Mouse (Mus musculus) liver, postnatal 0 days (tissue): ENCODE data around the gene Dcaf12. TPM values are rescaled to one million over a fixed set of nuclear protein-coding genes. Genes with fewer than 3 reads are reported as not detected.

Experiments used
- ATAC-seq: fragments of 200-750 bp; cut with Nextera tagmentation; 2 replicates; pipeline ENCODE4 v1.8.0; 2017; ENCODE audit warnings: mild to moderate bottlenecking, moderate library complexity
- DNase-seq: peaks from one replicate; pipeline ENCODE4 v3.0.0-alpha.2; 2016
- H3K27ac ChIP-seq: fragments of 300-500 bp; sonication (generic); 2 replicates; pipeline ENCODE4 v1.5.1; 2014; ENCODE audit warnings: antibody characterized with exemption, moderate library complexity, mild to moderate bottlenecking, low read depth
- H3K27me3 ChIP-seq: fragments of 300-500 bp; sonication (generic); 2 replicates; pipeline ENCODE4 v1.6.1; 2014; ENCODE audit warnings: low read length, control low read depth, mixed read lengths; ENCODE audit not compliant: insufficient read depth
- H3K36me3 ChIP-seq: fragments of 300-500 bp; sonication (generic); replicated peaks from 2 replicates; pipeline ENCODE4 v1.6.1; 2014; ENCODE audit warnings: mild to moderate bottlenecking, control low read depth, low read length, moderate library complexity, mixed read lengths; ENCODE audit not compliant: insufficient read depth
- H3K4me1 ChIP-seq: fragments of 300-500 bp; sonication (generic); 2 replicates; pipeline ENCODE4 v1.6.1; 2014; ENCODE audit warnings: antibody characterized with exemption, mild to moderate bottlenecking, control low read depth; ENCODE audit not compliant: insufficient read depth
- H3K4me2 ChIP-seq: fragments of 300-500 bp; sonication (generic); 2 replicates; pipeline ENCODE4 v1.6.1; 2014; ENCODE audit warnings: low read depth, mild to moderate bottlenecking, low read length, moderate library complexity, mixed read lengths
- H3K4me3 ChIP-seq: fragments of 300-500 bp; sonication (generic); 2 replicates; pipeline ENCODE4 v1.5.1; 2014; ENCODE audit warnings: low read depth, low read length
- H3K9ac ChIP-seq: fragments of 300-500 bp; sonication (generic); replicated peaks from 2 replicates; pipeline ENCODE4 v1.6.1; 2014; ENCODE audit warnings: mild to moderate bottlenecking, moderate library complexity
- H3K9me3 ChIP-seq: fragments of 300-500 bp; sonication (generic); 2 replicates; pipeline ENCODE4 v1.6.1; 2016; ENCODE audit warnings: mild to moderate bottlenecking, control low read depth, low read length, mixed read lengths
- CTCF ChIP-seq: sonication (generic); IDR thresholded peaks from 2 replicates; pipeline ENCODE4 v1.5.1; 2016; ENCODE audit warnings: antibody characterized with exemption, low read depth
- EP300 ChIP-seq: IDR thresholded peaks from 2 replicates; pipeline ENCODE4 v1.6.1; 2016; ENCODE audit warnings: antibody characterized with exemption, low read depth, mild to moderate bottlenecking
- WGBS: fragments of 180-500 bp; shearing (Covaris S2); extraction: QIAGEN DNeasy Blood & Tissue Kit; methylation state at CpG from one replicate; pipeline ENCODE4 v1.1.7; 2014; ENCODE audit not compliant: insufficient replicate concordance; 5-methylcytosine and 5-hydroxymethylcytosine counted together
- polyA plus RNA-seq: library from polyadenylated mRNA; unstranded; fragments of >200 nt; fragmentation: Nextera tagmentation; extraction: Ambion mirVana; gene quantifications from 2 replicates; pipeline ENCODE4 v1.2.1, GENCODE M21; 2015

The Dcaf12 gene
- polyA plus RNA-seq, 1 experiment from 2014 or later, result 39.6 TPM

- no peak for DNase-seq
- Histone ChIP-seq H3K9ac (no peak overlapping the region), H3K9me3 (no peaks in the 10 kb centered on the region), H3K4me1 (peaks cover 32% of the 10 kb centered on the region), H3K4me2 (no peak overlapping the region), H3K27me3 (no peaks in the 10 kb centered on the region), H3K27ac (peak overlapping the region; percentile 19; the same call in 1 of the 2 replicates), H3K4me3 (no peak overlapping the region), H3K36me3 (peaks cover 69% of the 10 kb centered on the region)
- no peak for TF ChIP-seq CTCF
- TF ChIP-seq EP300, result no peak
- no peak; the same call in 1 of the 2 replicates for ATAC-seq
- WGBS, result 82% methylated on average over 7 of the region's 7 CpGs
These were observed 11.0 kb downstream of the Dcaf12 start for GRCm38 (mm10) chr4:41303671-41304070.

DNA sequence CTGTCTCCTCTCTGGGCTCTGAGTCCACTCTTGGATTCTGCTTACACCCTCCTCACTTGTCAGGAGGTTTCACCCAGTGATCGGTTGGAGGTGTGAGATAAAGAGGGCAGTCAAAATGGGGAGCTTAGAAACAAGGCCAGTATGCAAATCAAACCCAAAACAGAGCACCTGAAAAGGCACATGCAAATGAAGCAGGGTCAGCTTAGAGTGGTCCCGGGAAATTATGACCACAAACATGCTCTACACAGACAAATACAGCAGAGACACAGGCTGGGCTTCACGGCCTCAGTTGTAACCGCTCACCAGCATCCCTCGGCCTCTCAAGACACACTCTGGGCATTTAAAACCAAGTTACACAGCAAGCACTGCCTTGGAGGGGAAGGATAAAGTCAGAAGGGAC lies 15.7 kb downstream of the Dcaf12 start:
- Histone ChIP-seq H3K4me1 (peaks cover 4% of the 10 kb centered on the region), H3K4me2 (no peak overlapping the region), H3K27me3 (no peaks in the 10 kb centered on the region), H3K27ac (no peak overlapping the region), H3K9ac (no peak overlapping the region), H3K9me3 (no peaks in the 10 kb centered on the region), H3K4me3 (no peak overlapping the region), H3K36me3 (peaks cover 94% of the 10 kb centered on the region)
- DNase-seq (no peak), ATAC-seq (no peak)
- no peak for TF ChIP-seq EP300
- no peak for TF ChIP-seq CTCF
- WGBS, result 84% methylated on average over 5 of the region's 5 CpGs

DNA sequence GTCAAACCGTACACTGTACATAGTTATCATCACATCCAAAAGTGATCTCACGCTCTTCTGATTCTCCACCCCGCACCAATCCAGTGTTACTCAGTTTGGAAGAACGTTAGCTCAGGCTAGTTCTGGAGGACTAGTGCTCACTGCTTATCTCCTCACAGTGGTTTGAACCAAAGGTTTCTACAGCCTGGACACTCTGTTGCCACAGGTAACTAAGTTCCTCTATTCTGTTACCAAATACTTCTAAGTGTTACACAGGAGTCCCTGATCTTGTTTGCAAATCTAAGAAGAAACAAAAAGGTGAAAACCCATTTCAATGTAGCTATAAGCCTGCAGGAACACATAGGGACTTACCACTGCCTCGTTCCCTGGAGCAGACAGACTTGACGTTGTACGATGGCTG lies 18.7 kb downstream of the Dcaf12 start:
- no peak overlapping the region for H3K4me2 ChIP-seq
- peaks cover 95% of the 10 kb centered on the region for H3K36me3 ChIP-seq
- ATAC-seq, result no peak
- no peak for DNase-seq
- H3K27ac ChIP-seq, result no peak overlapping the region
- TF ChIP-seq CTCF (no peak), EP300 (no peak)
- H3K27me3 ChIP-seq, result no peaks in the 10 kb centered on the region
- H3K9me3 ChIP-seq, result no peaks in the 10 kb centered on the region
- 90% methylated on average over 7 of the region's 7 CpGs for WGBS
- no peak overlapping the region for H3K4me3 ChIP-seq
- H3K4me1 ChIP-seq, result no peaks in the 10 kb centered on the region
- no peak overlapping the region for H3K9ac ChIP-seq

GRCm38 (mm10) chr4:41295507-41295906 lies 19.2 kb downstream of the Dcaf12 start:
- WGBS, result 90% methylated on average over 11 of the region's 11 CpGs
- DNase-seq (no peak), ATAC-seq (no peak)
- no peak overlapping the region for H3K4me3 ChIP-seq
- peaks cover 95% of the 10 kb centered on the region for H3K36me3 ChIP-seq
- H3K27me3 ChIP-seq, result no peaks in the 10 kb centered on the region
- no peak overlapping the region for H3K9ac ChIP-seq
- H3K9me3 ChIP-seq, result no peaks in the 10 kb centered on the region
- H3K27ac ChIP-seq, result no peak overlapping the region
- TF ChIP-seq EP300 (no peak), CTCF (no peak)
- no peaks in the 10 kb centered on the region for H3K4me1 ChIP-seq
- no peak overlapping the region for H3K4me2 ChIP-seq

- no peak for TF ChIP-seq EP300
- no peak for TF ChIP-seq CTCF
- Histone ChIP-seq H3K9me3 (no peaks in the 10 kb centered on the region), H3K27ac (no peak overlapping the region), H3K4me3 (no peak overlapping the region), H3K27me3 (no peaks in the 10 kb centered on the region), H3K9ac (no peak overlapping the region), H3K4me2 (no peak overlapping the region), H3K4me1 (no peaks in the 10 kb centered on the region), H3K36me3 (peaks cover 80% of the 10 kb centered on the region)
- DNase-seq (no peak), ATAC-seq (no peak)
- 85% methylated on average over 4 of the region's 4 CpGs for WGBS
These were observed 20.8 kb downstream of the Dcaf12 start for GRCm38 (mm10) chr4:41293907-41294306.

DNA sequence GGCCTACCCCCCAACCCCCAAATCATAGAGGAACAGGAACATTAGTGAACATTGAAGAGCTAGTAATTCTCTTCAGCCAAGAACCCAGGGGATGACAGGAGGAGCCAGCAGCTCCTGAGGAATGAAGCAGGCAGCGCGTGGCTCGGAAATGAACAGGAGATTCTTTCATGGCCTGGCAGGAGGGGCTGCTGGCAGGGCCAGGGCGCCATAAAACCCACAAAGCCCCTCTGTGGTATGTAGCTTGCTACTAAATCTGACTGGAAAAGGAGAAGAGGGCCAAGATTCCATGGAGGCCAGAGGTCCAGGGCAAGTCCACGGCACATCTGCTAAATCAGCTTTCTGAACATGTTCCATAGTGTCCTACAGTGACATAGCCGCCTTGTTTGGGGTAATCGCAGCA lies 24.9 kb downstream of the Dcaf12 start:
- no peak overlapping the region for H3K4me2 ChIP-seq
- TF ChIP-seq CTCF, result no peak
- no peaks in the 10 kb centered on the region for H3K9me3 ChIP-seq
- H3K9ac ChIP-seq, result no peak overlapping the region
- WGBS, result 86% methylated on average over 7 of the region's 7 CpGs
- H3K27me3 ChIP-seq, result no peaks in the 10 kb centered on the region
- ATAC-seq (no peak), DNase-seq (no peak)
- H3K27ac ChIP-seq, result no peak overlapping the region
- H3K4me1 ChIP-seq, result no peaks in the 10 kb centered on the region
- peaks cover 42% of the 10 kb centered on the region for H3K36me3 ChIP-seq
- H3K4me3 ChIP-seq, result no peak overlapping the region

DNA sequence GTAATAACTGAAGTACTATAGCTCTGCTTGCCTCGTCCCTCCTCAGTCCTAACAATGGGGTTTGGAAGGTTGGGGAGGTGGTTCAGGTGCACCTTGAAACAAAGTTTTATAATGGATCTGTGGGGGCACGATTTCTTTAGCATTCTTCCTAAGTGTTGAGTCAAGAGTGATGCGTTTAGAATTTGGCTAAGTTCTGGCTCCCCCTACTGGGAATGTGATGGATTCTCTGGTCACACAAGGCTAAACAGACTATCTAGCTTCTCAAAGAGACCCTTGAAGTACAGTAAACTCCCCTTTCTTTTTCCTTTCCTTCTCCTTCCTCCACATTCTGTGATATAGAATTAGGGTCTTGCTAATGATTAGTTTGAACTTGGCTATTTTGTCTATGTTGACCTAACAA lies 28.3 kb downstream of the Dcaf12 start:
- H3K9me3 ChIP-seq, result no peaks in the 10 kb centered on the region
- peaks cover 10% of the 10 kb centered on the region for H3K36me3 ChIP-seq
- 16% methylated on average over 3 of the region's 3 CpGs for WGBS
- H3K9ac ChIP-seq, result no peak overlapping the region
- H3K4me2 ChIP-seq, result no peak overlapping the region
- no peak overlapping the region for H3K4me3 ChIP-seq
- no peaks in the 10 kb centered on the region for H3K27me3 ChIP-seq
- H3K4me1 ChIP-seq, result no peaks in the 10 kb centered on the region
- TF ChIP-seq CTCF, result peak; percentile 79
- TF ChIP-seq EP300, result no peak
- ATAC-seq (no peak), DNase-seq (no peak)
- no peak overlapping the region for H3K27ac ChIP-seq
